Mouse (Mus musculus) duodenum, adult 2 months (tissue): ENCODE measurements around the gene Psg17. TPM values are rescaled to one million over a fixed set of nuclear protein-coding genes. Genes with fewer than 3 reads are reported as not detected.

ENCODE experiments used
- polyA plus RNA-seq: library from polyadenylated mRNA; depleted of rRNA; stranded (reverse); fragments of >200 nt; gene quantifications from 2 replicates; pipeline ENCODE4 v1.2.3, GENCODE M21; 2012; ENCODE audit warnings: low replicate concordance; rRNA removed

Gene Psg17
- 0.06 and 0.28 TPM in 2 replicates for polyA plus RNA-seq

DNA sequence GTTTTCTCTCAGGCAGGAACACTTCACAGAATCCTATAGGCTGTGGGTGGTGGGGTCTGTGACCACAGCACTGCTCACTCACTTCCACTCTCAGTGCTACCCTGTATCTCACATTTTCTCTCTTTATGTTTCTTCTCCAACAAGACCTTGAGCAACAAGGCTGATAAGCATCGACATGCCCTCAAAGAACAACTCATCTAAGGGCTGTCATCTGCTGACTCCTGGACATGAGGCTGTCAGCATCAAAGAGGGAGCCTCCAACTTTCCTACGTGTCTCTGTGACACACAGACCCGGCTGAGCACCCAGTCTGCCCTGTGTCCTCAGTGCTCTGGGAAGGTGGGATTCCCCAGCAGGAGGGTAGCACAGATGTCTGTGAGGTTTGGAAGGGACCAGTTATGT, at the start of gene Psg17:
Gene Psg17 (minus strand): TSS at position 101 of the 400 bp plus-strand sequence.

DNA sequence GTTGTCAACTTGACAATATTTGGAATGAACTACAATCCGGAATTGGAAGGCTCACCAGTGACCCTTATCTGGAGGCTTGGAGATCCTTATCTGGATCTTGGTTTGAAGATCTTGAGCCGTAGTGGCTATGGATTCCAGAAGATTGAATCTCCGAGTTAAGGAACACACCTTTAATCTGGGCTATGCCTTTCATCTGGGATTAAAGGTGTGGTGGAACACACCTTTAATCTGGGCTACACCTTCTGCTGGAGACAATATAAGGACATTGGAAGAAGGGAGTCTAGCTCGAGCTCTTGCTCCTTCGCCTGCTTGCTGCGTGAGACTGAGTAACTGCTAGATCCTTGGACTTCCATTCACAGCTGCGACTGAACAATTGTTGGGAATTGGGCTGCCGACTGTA, 49.6 kb upstream of the Psg17 start, which contains the start of gene Pglyrp1:
Gene Pglyrp1 (plus strand): TSS at position 301 of the 400 bp plus-strand sequence.

DNA sequence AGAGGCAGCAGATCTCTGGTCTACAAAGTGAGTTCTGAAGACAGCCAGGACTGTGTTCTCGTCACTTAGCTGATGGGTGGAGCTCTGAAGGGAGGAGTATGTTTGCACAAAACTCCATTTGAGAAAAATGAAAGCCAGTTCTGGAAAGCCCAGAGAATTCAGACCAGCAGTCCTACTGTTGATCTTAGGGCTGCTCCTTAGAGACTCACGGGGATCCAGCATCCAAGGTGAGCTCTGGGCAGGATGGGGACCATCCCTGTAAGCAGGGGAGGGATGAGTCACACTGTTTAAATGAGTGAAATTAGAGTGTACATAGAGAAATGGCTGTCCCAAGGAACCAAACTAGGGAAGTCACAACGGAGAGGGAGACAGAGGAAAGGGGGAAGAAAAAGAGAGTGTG, 18.5 kb upstream of the Psg17 start, which contains the start of gene Mill2:
Gene Mill2 (plus strand): TSS at position 102 of the 400 bp plus-strand sequence.

DNA sequence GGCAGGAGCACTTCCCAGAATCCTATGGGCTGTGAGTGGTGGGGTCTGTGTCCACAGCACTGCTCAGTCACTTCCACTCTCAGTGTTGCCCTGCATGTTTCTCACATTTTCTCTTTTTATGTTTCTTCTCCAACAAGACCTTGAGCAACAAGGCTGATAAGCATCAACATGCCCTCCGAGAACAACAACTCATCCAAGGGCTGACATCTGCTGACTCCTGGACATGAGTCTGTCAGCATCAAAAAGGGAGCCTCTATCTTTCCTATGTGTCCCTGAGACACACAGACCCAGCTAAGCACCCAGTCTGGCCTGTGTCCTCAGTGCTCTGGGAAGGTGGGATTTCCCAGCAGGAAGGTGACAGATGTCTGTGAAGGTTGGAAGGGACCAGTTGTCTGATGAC, 23.0 kb downstream of the Psg17 start, which contains the start of gene Psg19:
Gene Psg19 (minus strand): TSS at position 101 of the 400 bp plus-strand sequence.

Other genes starting within 250 kb of the Psg17 start
- not detected in 2 replicates for gene Psg23, start 205.1 kb downstream of the Psg17 start, polyA plus RNA-seq
- gene Psg21, start 164.9 kb downstream of the Psg17 start, polyA plus RNA-seq = not detected in 2 replicates
- not detected in 2 replicates for gene Psg20, start 135.4 kb downstream of the Psg17 start, polyA plus RNA-seq
- gene Psg22, start 103.5 kb downstream of the Psg17 start, polyA plus RNA-seq = 0.07 TPM in 1 of 2 replicates, not detected in the other
- not detected in 2 replicates for gene Psg19, start 23.1 kb downstream of the Psg17 start, polyA plus RNA-seq
- 1.4 and 2.9 TPM in 2 replicates for gene Mill2, start 18.4 kb upstream of the Psg17 start, polyA plus RNA-seq
- 561 and 1,240 TPM in 2 replicates for gene Pglyrp1, start 49.7 kb upstream of the Psg17 start, polyA plus RNA-seq
- 19.3 and 30.1 TPM in 2 replicates for gene Ccdc61, start 88.8 kb upstream of the Psg17 start, polyA plus RNA-seq
- gene Nova2, start 104.3 kb upstream of the Psg17 start, polyA plus RNA-seq = 0.37 and 0.51 TPM in 2 replicates
- not detected in 2 replicates for gene Nanos2, start 165.8 kb upstream of the Psg17 start, polyA plus RNA-seq
- gene Mypop, start 169.6 kb upstream of the Psg17 start, polyA plus RNA-seq = 3.6 and 3.9 TPM in 2 replicates
- gene Irf2bp1, start 182.4 kb upstream of the Psg17 start, polyA plus RNA-seq = 23.6 and 38.4 TPM in 2 replicates
- gene Foxa3, start 201.9 kb upstream of the Psg17 start, polyA plus RNA-seq = 18.5 and 24.2 TPM in 2 replicates
- 66.3 and 76.2 TPM in 2 replicates for gene Sympk, start 202.8 kb upstream of the Psg17 start, polyA plus RNA-seq
- 0.05 TPM in 1 of 2 replicates, not detected in the other for gene Rsph6a, start 233.1 kb upstream of the Psg17 start, polyA plus RNA-seq